Mouse (Mus musculus) liver, embryonic 16.5 days (tissue): ENCODE results near the gene Wfdc8. TPM values are rescaled to one million over a fixed set of nuclear protein-coding genes. Genes with fewer than 3 reads are reported as not detected.

Source experiments
- ATAC-seq: fragments of 200-750 bp; cut with Nextera tagmentation; 2 replicates; pipeline ENCODE4 v1.8.0; 2017; ENCODE audit warnings: low read depth, mild to moderate bottlenecking, moderate number of reproducible peaks, moderate library complexity
- H3K27ac ChIP-seq: fragments of 300-500 bp; sonication (generic); 2 replicates; pipeline ENCODE4 v1.5.1; 2014; ENCODE audit warnings: mild to moderate bottlenecking, low read length
- H3K27me3 ChIP-seq: fragments of 300-500 bp; sonication (generic); 2 replicates; pipeline ENCODE4 v1.6.1; 2014; ENCODE audit warnings: low read depth, low read length, mixed read lengths; ENCODE audit not compliant: control insufficient read depth, insufficient read depth
- H3K36me3 ChIP-seq: fragments of 300-500 bp; sonication (generic); 2 replicates; pipeline ENCODE4 v1.6.1; 2014; ENCODE audit warnings: mild to moderate bottlenecking; ENCODE audit not compliant: control insufficient read depth, insufficient read depth
- H3K4me1 ChIP-seq: fragments of 300-500 bp; sonication (generic); 2 replicates; pipeline ENCODE4 v1.6.1; 2014; ENCODE audit warnings: low read depth, low read length, mixed read lengths; ENCODE audit not compliant: control insufficient read depth
- H3K4me2 ChIP-seq: fragments of 300-500 bp; sonication (generic); 2 replicates; pipeline ENCODE4 v1.6.1; 2014; ENCODE audit warnings: low read depth, low read length, mixed read lengths
- H3K4me3 ChIP-seq: fragments of 300-500 bp; sonication (generic); 2 replicates; pipeline ENCODE4 v1.5.1; 2014; ENCODE audit warnings: low read depth, mild to moderate bottlenecking, low read length
- H3K9ac ChIP-seq: fragments of 300-500 bp; sonication (generic); 2 replicates; pipeline ENCODE4 v1.6.1; 2014; ENCODE audit warnings: low read depth, low read length
- H3K9me3 ChIP-seq: fragments of 300-500 bp; sonication (generic); replicated peaks from 2 replicates; pipeline ENCODE4 v1.6.1; 2016; ENCODE audit warnings: low read length; ENCODE audit not compliant: control insufficient read depth
- WGBS: fragments of 180-500 bp; shearing (Covaris S2); extraction: QIAGEN DNeasy Blood & Tissue Kit; methylation state at CpG from one replicate; pipeline ENCODE4 v1.1.7; 2014; ENCODE audit not compliant: insufficient replicate concordance; 5-methylcytosine and 5-hydroxymethylcytosine counted together
- polyA plus RNA-seq: library from polyadenylated mRNA; unstranded; fragments of >200 nt; fragmentation: Nextera tagmentation; extraction: Ambion mirVana; gene quantifications from 2 replicates; pipeline ENCODE4 v1.2.1, GENCODE M21; 2015

Gene Wfdc8
- polyA plus RNA-seq, 1 experiment from 2014 or later, result not detected

DNA sequence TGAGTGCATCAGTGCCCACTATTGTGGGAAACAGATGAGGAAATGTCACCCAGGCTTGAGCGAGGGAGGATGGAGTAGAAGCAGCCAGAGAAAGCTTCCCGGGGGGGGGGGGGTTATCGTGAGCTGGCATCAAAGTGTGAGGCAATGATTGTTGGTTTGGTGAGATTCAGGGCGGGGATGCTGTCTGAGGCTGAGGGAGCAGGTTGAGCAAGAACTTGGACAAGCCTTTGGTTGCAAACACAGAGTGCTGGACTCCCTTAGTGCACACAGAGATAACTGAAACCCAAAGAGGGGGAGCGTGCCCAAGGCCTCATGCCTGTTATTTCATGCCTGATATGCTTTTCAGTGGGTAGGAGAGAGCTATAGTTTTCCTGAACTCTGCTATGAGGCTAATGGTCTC lies 46.0 kb downstream of the Wfdc8 start:
- H3K36me3 ChIP-seq, result no peaks in the 10 kb centered on the region
- no peak for ATAC-seq
- no peak overlapping the region for H3K4me3 ChIP-seq
- no peak overlapping the region for H3K9ac ChIP-seq
- H3K4me2 ChIP-seq, result no peak overlapping the region
- 48% methylated on average over 5 of the region's 5 CpGs for WGBS
- H3K27me3 ChIP-seq, result peaks cover 24% of the 10 kb centered on the region
- no peaks in the 10 kb centered on the region for H3K9me3 ChIP-seq
- H3K27ac ChIP-seq, result no peak overlapping the region
- H3K4me1 ChIP-seq, result no peaks in the 10 kb centered on the region; the same call in 1 of the 2 replicates

DNA sequence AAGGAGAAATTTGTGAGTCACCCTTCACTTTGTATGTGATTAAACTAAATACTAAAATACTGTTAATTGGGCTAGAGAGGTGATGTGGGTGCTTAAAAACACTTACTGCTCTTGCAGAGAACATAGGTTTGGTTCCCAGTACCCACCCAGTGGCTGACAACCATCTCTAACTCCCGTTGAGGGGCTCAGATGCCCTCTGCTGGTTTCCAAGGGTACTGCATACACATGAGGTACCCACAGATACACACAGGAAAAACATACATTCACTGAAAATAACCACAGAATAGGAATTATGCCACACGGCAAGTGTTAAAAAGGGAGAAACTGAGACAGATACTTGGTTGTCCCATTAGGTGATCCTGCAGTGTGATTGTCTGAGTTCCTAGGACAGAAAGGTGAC lies 46.4 kb downstream of the Wfdc8 start:
- 50% methylated on average over 2 of the region's 2 CpGs for WGBS
- ATAC-seq, result no peak
- no peak overlapping the region for H3K27ac ChIP-seq
- H3K4me3 ChIP-seq, result no peak overlapping the region
- H3K27me3 ChIP-seq, result peaks cover 29% of the 10 kb centered on the region
- no peak overlapping the region for H3K9ac ChIP-seq
- no peaks in the 10 kb centered on the region; the same call in 1 of the 2 replicates for H3K4me1 ChIP-seq
- H3K9me3 ChIP-seq, result no peaks in the 10 kb centered on the region
- H3K4me2 ChIP-seq, result no peak overlapping the region
- H3K36me3 ChIP-seq, result no peaks in the 10 kb centered on the region

DNA sequence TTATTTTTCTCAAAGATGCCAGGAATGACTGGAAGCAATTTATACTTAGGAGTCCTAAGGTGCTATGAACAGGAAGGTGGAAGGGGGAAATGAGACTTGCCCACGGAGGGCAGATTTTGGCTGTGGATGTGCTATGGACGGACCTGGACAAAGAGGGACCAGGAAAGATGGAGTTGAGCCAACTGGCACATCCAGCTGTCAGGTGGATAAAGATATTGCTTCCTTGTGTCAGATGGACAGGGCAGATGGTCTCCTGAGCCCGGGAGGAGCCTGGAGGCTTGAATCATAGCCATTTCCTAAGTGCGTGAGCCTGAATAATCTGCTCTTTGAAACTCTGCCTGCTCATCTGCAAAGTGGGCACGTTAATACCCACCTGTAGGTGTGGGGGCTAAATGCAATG lies 49.1 kb downstream of the Wfdc8 start:
- no peaks in the 10 kb centered on the region; the same call in 1 of the 2 replicates for H3K4me1 ChIP-seq
- H3K36me3 ChIP-seq, result no peaks in the 10 kb centered on the region
- no peaks in the 10 kb centered on the region for H3K9me3 ChIP-seq
- H3K27me3 ChIP-seq, result peaks cover 32% of the 10 kb centered on the region
- no peak overlapping the region for H3K9ac ChIP-seq
- H3K4me2 ChIP-seq, result no peak overlapping the region
- no peak overlapping the region for H3K27ac ChIP-seq
- WGBS, result 42% methylated on average over 5 of the region's 5 CpGs
- H3K4me3 ChIP-seq, result no peak overlapping the region
- ATAC-seq, result no peak

DNA sequence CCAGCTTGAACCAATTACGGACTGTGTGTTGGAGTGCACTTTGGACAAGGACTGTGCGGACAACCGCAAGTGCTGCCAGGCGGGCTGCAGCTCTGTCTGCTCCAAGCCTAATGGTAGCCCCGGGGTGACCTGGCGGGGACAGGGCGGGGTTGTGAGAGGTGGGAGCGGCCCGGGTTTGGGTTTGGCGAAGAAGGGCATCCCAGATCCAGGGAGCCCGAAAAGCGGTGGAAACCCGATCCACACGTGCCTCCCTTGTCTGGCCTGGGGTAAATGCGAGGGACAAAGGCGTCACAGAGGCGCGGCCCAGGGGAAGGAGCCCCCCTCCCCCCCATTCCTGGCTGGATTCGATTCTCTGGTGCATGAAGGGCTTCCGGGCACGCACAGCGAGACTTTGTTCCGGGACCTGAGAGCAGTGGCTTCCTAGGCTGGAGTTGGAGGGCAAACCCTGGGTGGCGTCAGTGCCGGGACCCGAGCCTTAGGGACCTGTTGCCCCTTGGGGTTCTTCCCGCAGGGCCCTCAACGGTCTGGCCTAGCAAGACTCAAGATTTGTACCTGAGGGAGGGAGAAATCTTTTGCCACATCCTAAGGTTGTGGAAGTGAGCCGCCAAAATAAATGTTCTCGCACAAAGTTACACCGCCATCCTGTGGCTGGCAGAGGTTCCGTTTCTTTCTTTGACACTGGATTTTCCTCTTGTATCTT lies 49.9 kb downstream of the Wfdc8 start:
- H3K36me3 ChIP-seq, result no peaks in the 10 kb centered on the region
- H3K27me3 ChIP-seq, result peaks cover 32% of the 10 kb centered on the region
- under 1% methylated on average over 32 of the region's 32 CpGs for WGBS
- H3K4me2 ChIP-seq, result peak overlapping the region; percentile 58
- H3K9me3 ChIP-seq, result no peaks in the 10 kb centered on the region
- no peaks in the 10 kb centered on the region; the same call in 1 of the 2 replicates for H3K4me1 ChIP-seq
- no peak overlapping the region for H3K27ac ChIP-seq
- peak overlapping the region; percentile 33 for H3K4me3 ChIP-seq
- H3K9ac ChIP-seq, result peak overlapping the region; percentile 21; the same call in 1 of the 2 replicates
- no peak for ATAC-seq

DNA sequence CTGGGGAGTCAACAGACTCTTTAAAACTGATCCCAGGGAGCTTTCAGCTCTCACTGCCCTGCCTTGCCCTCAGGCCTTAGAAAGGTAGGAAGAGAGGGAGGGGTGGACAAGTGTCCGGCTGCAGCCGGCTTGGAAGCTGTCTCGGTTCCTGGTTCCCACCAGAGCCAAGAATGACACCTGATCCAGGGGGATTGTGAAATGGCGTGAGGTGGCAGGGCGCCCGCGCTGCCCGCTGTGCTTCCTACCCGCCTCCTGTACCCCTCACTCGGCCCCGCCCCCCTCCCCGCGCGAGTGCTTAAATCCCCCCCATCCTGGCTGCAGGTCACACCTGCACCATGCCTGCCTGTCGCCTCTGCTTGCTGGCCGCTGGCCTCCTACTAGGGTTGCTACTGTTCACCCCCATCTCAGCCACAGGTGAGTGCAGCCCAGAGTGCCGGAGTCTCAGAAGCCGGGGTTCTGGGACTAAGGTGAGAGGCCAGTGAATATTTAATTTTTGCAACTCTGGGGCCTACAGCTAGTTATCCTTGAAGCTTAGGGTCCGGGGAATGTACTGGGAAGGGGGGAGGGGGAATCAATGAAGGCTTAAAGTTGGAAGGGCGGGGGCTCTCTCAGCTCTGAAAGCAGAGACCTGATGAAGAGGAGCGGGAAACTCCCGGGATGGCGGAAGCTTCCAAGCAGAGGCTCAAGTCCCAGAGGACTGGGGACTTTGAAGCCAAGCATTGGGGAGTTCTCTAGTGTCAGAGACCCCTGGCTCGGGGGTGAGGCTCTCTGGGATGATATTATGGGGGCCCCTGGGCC lies 50.8 kb downstream of the Wfdc8 start, which contains the start of gene Wfdc2:
Gene Wfdc2, plus strand, starts transcription at position 23 of the 798 bp plus-strand sequence.
- Histone ChIP-seq H3K4me2 (peak within 1 kb of the TSS; percentile 58), H3K36me3 (no peaks in the 10 kb centered on the region), H3K9me3 (no peaks in the 10 kb centered on the region), H3K27ac (no peak within 1 kb of the TSS), H3K4me1 (no peaks in the 10 kb centered on the region; the same call in 1 of the 2 replicates), H3K4me3 (peak within 1 kb of the TSS; percentile 33), H3K27me3 (peaks cover 32% of the 10 kb centered on the region), H3K9ac (no peak within 1 kb of the TSS; the same call in 1 of the 2 replicates)
- 14% methylated on average over 24 of the region's 24 CpGs for WGBS
- ATAC-seq, result no peak

DNA sequence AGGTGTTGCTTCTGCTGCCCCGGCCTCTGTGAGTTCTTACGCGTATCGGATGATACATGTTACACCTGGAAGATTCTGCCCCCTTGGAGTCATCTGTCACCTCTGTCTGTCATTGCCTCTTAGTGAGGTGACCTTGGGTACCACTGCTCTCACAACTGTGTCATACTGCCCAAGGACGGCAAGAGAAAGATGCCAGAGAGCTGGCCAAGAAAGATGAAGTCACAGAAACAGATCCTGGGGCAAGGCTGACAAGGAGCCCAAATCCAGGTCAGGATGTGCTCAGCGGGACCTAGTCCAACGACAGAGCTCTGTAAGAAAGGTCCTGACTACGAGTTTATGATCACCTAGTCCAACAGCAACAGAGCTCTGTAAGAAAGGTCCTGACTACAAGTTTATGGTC lies 53.3 kb downstream of the Wfdc8 start:
- Histone ChIP-seq H3K4me2 (no peak overlapping the region), H3K36me3 (no peaks in the 10 kb centered on the region), H3K4me3 (no peak overlapping the region), H3K4me1 (no peaks in the 10 kb centered on the region; the same call in 1 of the 2 replicates), H3K27ac (no peak overlapping the region), H3K9ac (no peak overlapping the region), H3K9me3 (no peaks in the 10 kb centered on the region), H3K27me3 (peaks cover 32% of the 10 kb centered on the region)
- 73% methylated on average over 8 of the region's 8 CpGs for WGBS
- no peak for ATAC-seq

DNA sequence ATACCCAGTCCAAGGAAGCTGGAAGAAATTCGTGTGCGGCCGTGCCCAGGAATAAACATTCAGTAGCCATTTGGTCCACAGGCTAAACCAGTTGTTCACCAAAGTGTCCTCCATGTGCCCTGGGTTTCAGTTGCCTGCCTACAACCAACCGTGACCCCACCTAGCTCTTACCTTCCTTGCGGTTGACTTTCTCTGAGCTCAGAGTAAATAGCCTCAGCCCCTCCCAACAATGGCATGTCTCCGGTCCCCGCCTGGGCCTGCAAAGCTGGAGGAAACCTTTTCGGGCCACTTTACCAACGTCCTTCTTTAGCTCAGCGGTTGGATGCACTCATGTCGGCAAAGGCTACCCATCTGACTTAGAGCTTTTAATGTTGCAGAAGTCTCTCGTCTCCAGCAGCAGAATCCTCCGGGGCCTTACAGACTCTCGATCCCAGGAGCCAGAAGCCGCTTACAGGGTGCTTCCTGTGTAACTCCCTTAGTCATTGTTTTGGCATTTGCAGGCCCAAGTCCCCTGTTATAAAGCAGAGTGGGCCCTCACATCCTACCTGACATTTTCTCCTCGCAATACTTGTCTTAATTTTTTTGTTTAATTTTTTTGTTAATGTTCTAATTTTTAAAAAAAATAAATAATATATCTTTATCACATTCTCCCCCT lies 54.3 kb downstream of the Wfdc8 start:
- H3K9ac ChIP-seq, result no peak overlapping the region
- 13% methylated on average over 16 of the region's 16 CpGs for WGBS
- no peak overlapping the region for H3K4me3 ChIP-seq
- peaks cover 24% of the 10 kb centered on the region for H3K27me3 ChIP-seq
- ATAC-seq, result no peak
- H3K9me3 ChIP-seq, result no peaks in the 10 kb centered on the region
- H3K4me2 ChIP-seq, result no peak overlapping the region
- H3K4me1 ChIP-seq, result no peaks in the 10 kb centered on the region; the same call in 1 of the 2 replicates
- no peak overlapping the region for H3K27ac ChIP-seq
- H3K36me3 ChIP-seq, result no peaks in the 10 kb centered on the region

DNA sequence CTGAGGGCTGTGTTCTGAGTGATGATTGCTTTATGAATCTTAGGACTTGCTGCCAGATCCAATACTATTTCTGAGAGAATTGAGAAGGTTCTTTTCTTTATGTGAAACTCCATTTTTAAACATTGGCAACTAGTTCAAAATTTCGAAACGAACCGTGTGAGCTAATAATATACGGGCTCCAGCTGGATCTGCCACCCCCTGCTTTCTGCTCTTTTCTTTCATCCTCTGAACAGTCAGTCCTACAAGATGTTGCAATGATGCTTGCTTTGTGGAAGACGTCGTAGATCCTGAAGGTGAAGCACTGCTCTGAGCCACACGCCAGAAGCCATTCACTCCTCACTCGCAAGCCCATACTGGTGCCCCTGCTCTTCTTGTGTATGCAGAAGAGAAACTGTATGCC lies 55.0 kb downstream of the Wfdc8 start:
- no peaks in the 10 kb centered on the region for H3K36me3 ChIP-seq
- ATAC-seq, result no peak
- no peak overlapping the region for H3K9ac ChIP-seq
- no peaks in the 10 kb centered on the region for H3K4me1 ChIP-seq
- 60% methylated on average over 8 of the region's 8 CpGs for WGBS
- H3K4me3 ChIP-seq, result no peak overlapping the region
- H3K27me3 ChIP-seq, result peaks cover 17% of the 10 kb centered on the region
- H3K27ac ChIP-seq, result no peak overlapping the region
- H3K9me3 ChIP-seq, result no peaks in the 10 kb centered on the region
- H3K4me2 ChIP-seq, result no peak overlapping the region
